Comparison of ENCODE assay signal across 8 mouse cellular contexts in genomic region chr17:28279780-28280422, GRCm38 (mm10). TPM values are rescaled to one million over a fixed set of nuclear protein-coding genes. Genes with fewer than 3 reads are reported as not detected.
DNase-seq lines count a peak whose midpoint lies in the region; ATAC-seq lines count a peak whose summit lies in the region.

No protein-coding gene starts in this region.

- no peak overlapping the region for H3K4me3 ChIP-seq in midbrain, embryonic 14.5 days (replicated peaks; ENCODE audit: low read depth, low read length)
- no peak overlapping the region for H3K4me3 ChIP-seq in midbrain, embryonic 13.5 days (replicated peaks)
- H3K4me3 ChIP-seq in embryonic facial prominence, embryonic 14.5 days (ENCODE audit: low read depth, low read length) = no peak overlapping the region
- no peak overlapping the region for H3K4me3 ChIP-seq in lung, embryonic 15.5 days

- H3K9me3 ChIP-seq in midbrain, embryonic 14.5 days (ENCODE audit: control insufficient read depth, low read length) = no peaks in the 10 kb centered on the region
- H3K9me3 ChIP-seq in midbrain, embryonic 13.5 days = no peaks in the 10 kb centered on the region
- H3K9me3 ChIP-seq in embryonic facial prominence, embryonic 14.5 days (ENCODE audit: control insufficient read depth, low read length) = no peaks in the 10 kb centered on the region
- no peaks in the 10 kb centered on the region for H3K9me3 ChIP-seq in lung, embryonic 15.5 days

- DNase-seq in midbrain, embryonic 14.5 days = no peak
- DNase-seq in embryonic facial prominence, embryonic 14.5 days (ENCODE audit: low spot score) = no peak
- peak; percentile 90 for DNase-seq in kidney, adult 11 months
- no peak for DNase-seq in left cerebral cortex, adult 8-10 months (ENCODE audit: low spot score in 2 of 2)

- H3K4me2 ChIP-seq in midbrain, embryonic 14.5 days (ENCODE audit: low read length) = no peak overlapping the region
- H3K4me2 ChIP-seq in midbrain, embryonic 13.5 days (replicated peaks) = no peak overlapping the region
- no peak overlapping the region for H3K4me2 ChIP-seq in embryonic facial prominence, embryonic 14.5 days (ENCODE audit: low read depth, low read length)
- H3K4me2 ChIP-seq in lung, embryonic 15.5 days = no peak overlapping the region

- no peaks in the 10 kb centered on the region for H3K27me3 ChIP-seq in midbrain, embryonic 14.5 days (ENCODE audit: control insufficient read depth, insufficient read depth, low read length)
- no peaks in the 10 kb centered on the region for H3K27me3 ChIP-seq in midbrain, embryonic 13.5 days
- no peaks in the 10 kb centered on the region for H3K27me3 ChIP-seq in embryonic facial prominence, embryonic 14.5 days (replicated peaks; ENCODE audit: control insufficient read depth, insufficient read depth, low read length)
- no peaks in the 10 kb centered on the region for H3K27me3 ChIP-seq in lung, embryonic 15.5 days

- no peaks in the 10 kb centered on the region for H3K36me3 ChIP-seq in midbrain, embryonic 14.5 days (ENCODE audit: control insufficient read depth, insufficient read depth, low read length)
- no peaks in the 10 kb centered on the region for H3K36me3 ChIP-seq in midbrain, embryonic 13.5 days
- H3K36me3 ChIP-seq in embryonic facial prominence, embryonic 14.5 days (ENCODE audit: control insufficient read depth, insufficient read depth, low read length) = no peaks in the 10 kb centered on the region
- no peaks in the 10 kb centered on the region for H3K36me3 ChIP-seq in lung, embryonic 15.5 days

- WGBS in midbrain, embryonic 14.5 days = 73% methylated on average over 15 of the region's 15 CpGs
- WGBS in midbrain, embryonic 13.5 days = 70% methylated on average over 15 of the region's 15 CpGs
- WGBS in embryonic facial prominence, embryonic 14.5 days = 64% methylated on average over 15 of the region's 15 CpGs
- WGBS in lung, embryonic 15.5 days = 41% methylated on average over 15 of the region's 15 CpGs

- no peak for ATAC-seq in midbrain, embryonic 14.5 days (ENCODE audit: low FRiP score, low TSS enrichment)
- ATAC-seq in midbrain, embryonic 13.5 days = no peak; the same call in 1 of the 2 replicates
- ATAC-seq in embryonic facial prominence, embryonic 14.5 days (ENCODE audit: low read depth) = no peak; the same call in 1 of the 2 replicates
- no peak for ATAC-seq in lung, embryonic 15.5 days (ENCODE audit: borderline replicate concordance, extremely low read depth, low FRiP score, low TSS enrichment)
- ATAC-seq in inflammation-experienced regulatory T-cells, adult 6 months = no peak
- ATAC-seq in activated CD4-positive, CD25-positive, alpha-beta regulatory T cell, adult 4 months = no peak

- H3K27ac ChIP-seq in midbrain, embryonic 14.5 days (replicated peaks; ENCODE audit: low read depth, low read length) = no peak overlapping the region
- no peak overlapping the region for H3K27ac ChIP-seq in midbrain, embryonic 13.5 days
- 0 out of 2 replicates have a peak overlapping the region, but pooled peaks have one; percentile 15 for H3K27ac ChIP-seq in embryonic facial prominence, embryonic 14.5 days (replicated peaks; ENCODE audit: low read depth, low read length)
- peak overlapping the region; percentile 25 for H3K27ac ChIP-seq in lung, embryonic 15.5 days

- peak overlapping the region; percentile 12; the same call in 1 of the 2 replicates for H3K9ac ChIP-seq in midbrain, embryonic 14.5 days (replicated peaks; ENCODE audit: low read length)
- no peak overlapping the region for H3K9ac ChIP-seq in midbrain, embryonic 13.5 days (replicated peaks)
- peak overlapping the region; percentile 34; the same call in 1 of the 2 replicates for H3K9ac ChIP-seq in embryonic facial prominence, embryonic 14.5 days (ENCODE audit: low read depth, low read length)
- H3K9ac ChIP-seq in lung, embryonic 15.5 days = no peak overlapping the region

- peaks cover 7% of the 10 kb centered on the region; the same call in 1 of the 2 replicates for H3K4me1 ChIP-seq in midbrain, embryonic 14.5 days (ENCODE audit: control insufficient read depth, insufficient read depth, low read length)
- peaks cover 25% of the 10 kb centered on the region for H3K4me1 ChIP-seq in midbrain, embryonic 13.5 days (replicated peaks)
- H3K4me1 ChIP-seq in embryonic facial prominence, embryonic 14.5 days (ENCODE audit: control insufficient read depth, insufficient read depth, low read length) = peaks cover 7% of the 10 kb centered on the region; the same call in 1 of the 2 replicates
- peaks cover 45% of the 10 kb centered on the region for H3K4me1 ChIP-seq in lung, embryonic 15.5 days

RNA-seq across cellular contexts. Expression of gene Fance, which starts 33.4 kb away (rescaled TPM):
- polyA plus RNA-seq in midbrain, embryonic 14.5 days (2014; fragmentation: Nextera tagmentation; extraction: Ambion mirVana) = 19.5 and 24.3 TPM in 2 replicates
- 20.2 and 26.9 TPM in 2 replicates for polyA plus RNA-seq in midbrain, embryonic 13.5 days (2015; fragmentation: Nextera tagmentation; extraction: Ambion mirVana)
- polyA plus RNA-seq in embryonic facial prominence, embryonic 14.5 days (2014; fragmentation: Nextera tagmentation; extraction: Ambion mirVana) = 26.1 and 30.6 TPM in 2 replicates
- 32.8 and 33.3 TPM in 2 replicates for polyA plus RNA-seq in lung, embryonic 15.5 days (2015; fragmentation: Nextera tagmentation; extraction: Ambion mirVana)
- 1 to 10 TPM; 3.2 to 8.3 (median 6.6) TPM for polyA plus RNA-seq in inflammation-experienced regulatory T-cells, adult 6 months (2017; shearing (Covaris generic))
- 10 to 100 TPM; 29.4 to 31.2 (median 30.5) TPM for total RNA-seq in left cerebral cortex, adult 8-10 months (2022)
- polyA plus RNA-seq in activated CD4-positive, CD25-positive, alpha-beta regulatory T cell, adult 4 months (2017; shearing (Covaris generic)) = 1 to 10 TPM; 3.4 to 6.4 TPM

RNA-seq across cellular contexts. Expression of gene Ppard, which starts 47.4 kb away (rescaled TPM):
- 1.2 and 1.5 TPM in 2 replicates for polyA plus RNA-seq in midbrain, embryonic 14.5 days (2014; fragmentation: Nextera tagmentation; extraction: Ambion mirVana)
- 0.84 and 1.4 TPM in 2 replicates for polyA plus RNA-seq in midbrain, embryonic 13.5 days (2015; fragmentation: Nextera tagmentation; extraction: Ambion mirVana)
- polyA plus RNA-seq in embryonic facial prominence, embryonic 14.5 days (2014; fragmentation: Nextera tagmentation; extraction: Ambion mirVana) = 2.9 and 3.0 TPM in 2 replicates
- 2.1 and 2.9 TPM in 2 replicates for polyA plus RNA-seq in lung, embryonic 15.5 days (2015; fragmentation: Nextera tagmentation; extraction: Ambion mirVana)
- polyA plus RNA-seq in inflammation-experienced regulatory T-cells, adult 6 months (2017; shearing (Covaris generic)) = 1 to 10 TPM; 2.5 to 3.8 (median 3.8) TPM
- 10 to 100 TPM; 26.4 to 28.8 (median 27.1) TPM for total RNA-seq in left cerebral cortex, adult 8-10 months (2022)
- polyA plus RNA-seq in activated CD4-positive, CD25-positive, alpha-beta regulatory T cell, adult 4 months (2017; shearing (Covaris generic)) = 1 to 10 TPM; 1.7 to 1.9 TPM

RNA-seq across cellular contexts. Expression of gene Rpl10a, which starts 48.4 kb away (rescaled TPM):
- polyA plus RNA-seq in midbrain, embryonic 14.5 days (2014; fragmentation: Nextera tagmentation; extraction: Ambion mirVana) = 401 and 423 TPM in 2 replicates
- 382 and 387 TPM in 2 replicates for polyA plus RNA-seq in midbrain, embryonic 13.5 days (2015; fragmentation: Nextera tagmentation; extraction: Ambion mirVana)
- polyA plus RNA-seq in embryonic facial prominence, embryonic 14.5 days (2014; fragmentation: Nextera tagmentation; extraction: Ambion mirVana) = 800 and 852 TPM in 2 replicates
- 606 and 658 TPM in 2 replicates for polyA plus RNA-seq in lung, embryonic 15.5 days (2015; fragmentation: Nextera tagmentation; extraction: Ambion mirVana)
- 100 to 1,000 TPM; 514 to 941 (median 691) TPM for polyA plus RNA-seq in inflammation-experienced regulatory T-cells, adult 6 months (2017; shearing (Covaris generic))
- 100 to 1,000 TPM; 323 to 368 (median 355) TPM for total RNA-seq in left cerebral cortex, adult 8-10 months (2022)
- polyA plus RNA-seq in activated CD4-positive, CD25-positive, alpha-beta regulatory T cell, adult 4 months (2017; shearing (Covaris generic)) = 1,000 to 10,000 TPM in 1 of 2 experiments, 100 to 1,000 TPM in 1; 852 to 1,030 TPM

Comparison
In these comparisons a context has a peak if more than half of its experiments do, and no peak if none do; other contexts are left out.
1. H3K9ac ChIP-seq: peak in midbrain, embryonic 14.5 days (single experiment) and embryonic facial prominence, embryonic 14.5 days (single experiment); none in midbrain, embryonic 13.5 days (single experiment) and lung, embryonic 15.5 days (single experiment).
2. H3K27ac ChIP-seq: peak in embryonic facial prominence, embryonic 14.5 days (single experiment) and lung, embryonic 15.5 days (single experiment); none in midbrain, embryonic 14.5 days (single experiment) and midbrain, embryonic 13.5 days (single experiment).